Mouse (Mus musculus): ENCODE data around the gene Smc5. TPM values are rescaled to one million over a fixed set of nuclear protein-coding genes. Genes with fewer than 3 reads are reported as not detected.

The Smc5 gene
- 27.5 and 33.4 TPM in 2 replicates for polyA plus RNA-seq (2014; fragmentation: Nextera tagmentation; extraction: Ambion mirVana)

DNA sequence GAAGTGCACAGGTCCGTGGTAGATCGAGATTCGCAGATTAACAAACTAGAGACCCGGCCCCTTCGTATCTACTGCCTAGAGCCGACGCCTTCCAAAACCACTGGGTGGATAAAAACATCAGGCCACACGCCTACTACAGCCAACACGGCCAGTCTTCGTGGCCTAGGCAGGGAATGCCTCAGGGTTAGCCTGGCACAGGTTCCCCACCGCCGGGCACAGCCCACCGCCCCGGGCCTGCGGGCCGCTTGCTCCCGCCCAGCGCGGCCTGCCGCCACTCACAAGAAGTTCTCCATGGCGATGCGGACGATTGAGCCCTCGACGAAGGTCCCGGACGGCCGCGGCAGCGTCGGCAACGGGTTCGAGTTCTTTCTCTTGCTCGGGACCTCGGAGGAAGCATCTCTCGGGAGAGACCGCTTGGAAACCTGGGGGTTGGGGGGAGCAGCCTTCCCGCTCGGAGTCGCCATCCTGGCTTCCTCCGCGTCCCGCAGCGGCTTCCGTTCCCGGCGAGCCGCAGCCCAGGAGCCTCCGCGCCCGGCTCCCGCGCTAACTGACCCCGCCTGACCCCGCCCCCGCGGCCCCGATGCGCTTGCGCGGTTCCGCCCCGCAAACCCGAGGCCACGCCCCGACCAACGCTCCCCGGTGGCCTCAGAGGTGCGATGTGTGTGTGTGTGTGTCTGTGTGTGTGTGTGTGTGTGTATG, at the start of gene Smc5:
Gene Smc5 (minus strand): TSS at position 543 of the 699 bp plus-strand sequence.
- WGBS, result under 1% methylated on average over 67 of the region's 69 CpGs
- DNase-seq (ENCODE audit: low spot score) (peak; percentile 83), ATAC-seq (peak; percentile 97)
- Histone ChIP-seq H3K36me3 (ENCODE audit: control insufficient read depth, insufficient read depth, low read length) (peaks cover 4% of the 10 kb centered on the region; the same call in 1 of the 2 replicates), H3K27me3 (replicated peaks; ENCODE audit: control insufficient read depth, insufficient read depth, low read length) (no peaks in the 10 kb centered on the region), H3K9me3 (replicated peaks; ENCODE audit: control insufficient read depth, low read length) (no peaks in the 10 kb centered on the region), H3K4me1 (ENCODE audit: control insufficient read depth, insufficient read depth, low read length) (peaks cover 8% of the 10 kb centered on the region), H3K4me3 (ENCODE audit: low read depth, low read length) (peak within 1 kb of the TSS; percentile 85), H3K4me2 (ENCODE audit: low read length) (peak within 1 kb of the TSS; percentile 57), H3K27ac (ENCODE audit: low read depth, low read length) (0 out of 2 replicates have a peak within 1 kb of the TSS, but pooled peaks have one; percentile 44), H3K9ac (ENCODE audit: low read length) (peak within 1 kb of the TSS; percentile 89)

DNA sequence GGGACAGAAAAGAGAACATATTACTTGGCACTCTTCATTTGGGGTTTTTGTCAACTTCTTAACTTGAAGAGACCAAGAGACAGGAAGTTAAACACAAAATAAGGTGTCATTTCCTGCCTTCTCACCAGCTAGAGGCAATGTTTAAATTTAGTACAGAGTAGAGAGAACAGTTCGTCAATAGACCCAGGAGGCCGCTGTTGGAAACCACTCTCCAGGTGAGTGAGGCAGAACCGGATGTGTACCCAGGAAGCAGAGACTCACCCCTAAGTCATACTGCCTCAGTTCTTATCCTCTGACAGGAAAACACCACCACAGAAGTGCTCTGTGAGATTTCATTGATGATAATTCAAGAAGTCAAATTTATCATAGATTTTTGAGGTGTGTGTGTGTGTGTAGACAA, 49.4 kb upstream of the Smc5 start:
- Histone ChIP-seq H3K4me1 (ENCODE audit: control insufficient read depth, insufficient read depth, low read length) (no peaks in the 10 kb centered on the region), H3K36me3 (ENCODE audit: control insufficient read depth, insufficient read depth, low read length) (no peaks in the 10 kb centered on the region), H3K9ac (ENCODE audit: low read length) (no peak overlapping the region), H3K9me3 (replicated peaks; ENCODE audit: control insufficient read depth, low read length) (no peaks in the 10 kb centered on the region), H3K4me3 (ENCODE audit: low read depth, low read length) (no peak overlapping the region), H3K4me2 (ENCODE audit: low read length) (no peak overlapping the region), H3K27ac (ENCODE audit: low read depth, low read length) (no peak overlapping the region), H3K27me3 (replicated peaks; ENCODE audit: control insufficient read depth, insufficient read depth, low read length) (no peaks in the 10 kb centered on the region)
- DNase-seq (ENCODE audit: low spot score) (no peak), ATAC-seq (no peak)
- 96% methylated on average over 3 of the region's 3 CpGs for WGBS

DNA sequence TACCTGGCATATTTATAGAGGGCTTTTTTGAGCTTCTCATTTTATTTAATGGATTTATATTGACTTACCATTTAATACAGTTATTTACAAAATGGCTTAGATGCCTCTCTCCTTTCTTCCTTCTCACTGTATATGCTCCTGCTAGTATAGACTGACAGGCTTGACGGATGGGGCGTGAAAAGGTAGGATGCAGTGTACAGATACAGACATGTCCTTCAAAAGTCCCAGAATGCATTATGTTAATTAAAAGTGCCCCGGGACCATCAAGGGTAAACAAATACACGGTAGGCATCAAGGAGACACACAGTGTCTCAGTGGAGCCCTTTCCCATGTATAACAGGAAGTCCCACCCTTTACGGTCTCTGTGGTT, 44.3 kb upstream of the Smc5 start:
- no peak overlapping the region for H3K27ac ChIP-seq (ENCODE audit: low read depth, low read length)
- 85% methylated on average over 5 of the region's 5 CpGs for WGBS
- H3K4me1 ChIP-seq (ENCODE audit: control insufficient read depth, insufficient read depth, low read length), result no peaks in the 10 kb centered on the region
- H3K4me3 ChIP-seq (ENCODE audit: low read depth, low read length), result no peak overlapping the region
- H3K27me3 ChIP-seq (replicated peaks; ENCODE audit: control insufficient read depth, insufficient read depth, low read length), result no peaks in the 10 kb centered on the region
- no peak overlapping the region for H3K9ac ChIP-seq (ENCODE audit: low read length)
- ATAC-seq (no peak), DNase-seq (ENCODE audit: low spot score) (no peak)
- no peaks in the 10 kb centered on the region for H3K9me3 ChIP-seq (replicated peaks; ENCODE audit: control insufficient read depth, low read length)
- no peaks in the 10 kb centered on the region for H3K36me3 ChIP-seq (ENCODE audit: control insufficient read depth, insufficient read depth, low read length)
- H3K4me2 ChIP-seq (ENCODE audit: low read length), result no peak overlapping the region

DNA sequence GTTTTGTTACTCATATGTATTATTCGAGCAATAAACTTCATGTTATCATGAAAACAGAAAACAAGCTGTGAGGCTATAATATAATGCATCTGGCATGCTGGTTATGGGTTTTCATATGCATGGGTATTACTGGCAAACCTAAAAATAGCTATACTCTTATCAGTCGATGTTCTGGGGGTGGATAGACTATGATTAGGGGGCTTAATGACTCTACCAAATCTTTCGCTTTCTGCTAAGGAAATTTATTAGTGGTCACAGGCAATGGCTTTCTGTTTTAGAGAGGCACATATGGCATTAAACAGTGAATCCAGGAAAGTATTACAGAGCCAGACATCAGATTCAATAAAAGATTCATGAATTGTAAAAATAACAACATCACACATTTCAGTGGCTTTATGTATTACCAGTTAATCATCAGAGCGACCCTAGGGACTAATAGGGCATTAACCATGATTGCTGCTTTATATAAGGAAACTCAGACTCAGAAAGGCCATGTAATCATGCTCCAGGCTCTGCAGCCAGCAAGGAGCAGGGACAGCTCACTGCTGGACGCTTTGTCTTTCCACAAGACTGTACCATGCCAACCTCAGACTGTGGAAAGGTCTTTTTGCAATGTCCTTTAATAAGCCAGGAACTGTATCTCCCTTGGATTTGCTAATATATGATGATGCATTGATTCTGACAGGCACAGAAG, 43.7 kb upstream of the Smc5 start:
- ATAC-seq (no peak), DNase-seq (ENCODE audit: low spot score) (no peak)
- no peak overlapping the region for H3K27ac ChIP-seq (ENCODE audit: low read depth, low read length)
- 83% methylated on average over 5 of the region's 5 CpGs for WGBS
- H3K27me3 ChIP-seq (replicated peaks; ENCODE audit: control insufficient read depth, insufficient read depth, low read length), result no peaks in the 10 kb centered on the region
- no peak overlapping the region for H3K4me2 ChIP-seq (ENCODE audit: low read length)
- H3K9ac ChIP-seq (ENCODE audit: low read length), result no peak overlapping the region
- no peak overlapping the region for H3K4me3 ChIP-seq (ENCODE audit: low read depth, low read length)
- H3K9me3 ChIP-seq (replicated peaks; ENCODE audit: control insufficient read depth, low read length), result no peaks in the 10 kb centered on the region
- H3K4me1 ChIP-seq (ENCODE audit: control insufficient read depth, insufficient read depth, low read length), result no peaks in the 10 kb centered on the region
- no peaks in the 10 kb centered on the region for H3K36me3 ChIP-seq (ENCODE audit: control insufficient read depth, insufficient read depth, low read length)

DNA sequence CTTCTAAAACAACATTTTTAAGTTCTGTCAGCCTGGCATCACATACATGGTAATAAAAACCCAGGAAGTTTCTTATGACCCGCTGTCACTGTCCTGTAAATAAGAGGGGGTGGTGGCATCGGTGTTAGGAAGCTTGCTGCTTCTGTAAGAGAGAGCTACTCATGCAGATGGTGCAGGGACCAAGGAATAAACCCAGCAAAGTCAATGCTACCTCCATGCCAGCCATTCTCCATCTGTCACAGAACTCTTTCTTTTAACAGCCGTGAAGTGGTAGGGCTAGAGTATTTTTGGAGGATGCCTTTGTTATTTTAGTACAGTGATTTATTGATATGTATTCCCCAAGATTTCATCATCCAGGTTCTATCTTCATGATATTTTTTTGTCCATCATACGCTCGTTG, 43.2 kb upstream of the Smc5 start:
- no peak for DNase-seq (ENCODE audit: low spot score)
- Histone ChIP-seq H3K36me3 (ENCODE audit: control insufficient read depth, insufficient read depth, low read length) (no peaks in the 10 kb centered on the region), H3K9me3 (replicated peaks; ENCODE audit: control insufficient read depth, low read length) (no peaks in the 10 kb centered on the region), H3K27ac (ENCODE audit: low read depth, low read length) (no peak overlapping the region), H3K4me2 (ENCODE audit: low read length) (no peak overlapping the region), H3K27me3 (replicated peaks; ENCODE audit: control insufficient read depth, insufficient read depth, low read length) (no peaks in the 10 kb centered on the region), H3K4me1 (ENCODE audit: control insufficient read depth, insufficient read depth, low read length) (no peaks in the 10 kb centered on the region), H3K9ac (ENCODE audit: low read length) (no peak overlapping the region), H3K4me3 (ENCODE audit: low read depth, low read length) (no peak overlapping the region)
- no peak for ATAC-seq
- 90% methylated on average over 5 of the region's 5 CpGs for WGBS

DNA sequence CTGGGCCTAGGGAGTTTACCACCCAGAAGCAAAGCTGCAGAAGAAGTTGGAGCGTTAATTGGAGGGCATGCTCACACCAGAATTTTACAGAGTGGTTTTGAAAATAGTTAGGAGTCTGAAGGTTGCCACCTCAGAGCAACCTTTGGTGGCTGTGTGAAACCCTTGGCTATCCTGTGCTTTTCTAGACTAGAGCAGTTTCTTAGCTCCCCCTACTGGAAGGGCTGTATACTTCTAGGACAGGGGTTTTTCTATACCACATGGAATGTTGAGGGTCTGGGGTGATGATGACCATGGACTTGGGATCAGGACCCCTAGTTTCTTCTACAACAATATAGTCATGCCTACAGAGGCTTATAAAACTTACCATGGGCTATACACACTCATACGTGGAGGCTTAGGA, 36.3 kb upstream of the Smc5 start:
- H3K9ac ChIP-seq (ENCODE audit: low read length), result no peak overlapping the region
- DNase-seq (ENCODE audit: low spot score) (no peak), ATAC-seq (no peak)
- no peaks in the 10 kb centered on the region for H3K9me3 ChIP-seq (replicated peaks; ENCODE audit: control insufficient read depth, low read length)
- 81% methylated on average over 2 of the region's 2 CpGs for WGBS
- H3K27me3 ChIP-seq (replicated peaks; ENCODE audit: control insufficient read depth, insufficient read depth, low read length), result no peaks in the 10 kb centered on the region
- no peak overlapping the region for H3K4me2 ChIP-seq (ENCODE audit: low read length)
- no peak overlapping the region for H3K27ac ChIP-seq (ENCODE audit: low read depth, low read length)
- no peaks in the 10 kb centered on the region for H3K36me3 ChIP-seq (ENCODE audit: control insufficient read depth, insufficient read depth, low read length)
- H3K4me1 ChIP-seq (ENCODE audit: control insufficient read depth, insufficient read depth, low read length), result no peaks in the 10 kb centered on the region
- H3K4me3 ChIP-seq (ENCODE audit: low read depth, low read length), result no peak overlapping the region

DNA sequence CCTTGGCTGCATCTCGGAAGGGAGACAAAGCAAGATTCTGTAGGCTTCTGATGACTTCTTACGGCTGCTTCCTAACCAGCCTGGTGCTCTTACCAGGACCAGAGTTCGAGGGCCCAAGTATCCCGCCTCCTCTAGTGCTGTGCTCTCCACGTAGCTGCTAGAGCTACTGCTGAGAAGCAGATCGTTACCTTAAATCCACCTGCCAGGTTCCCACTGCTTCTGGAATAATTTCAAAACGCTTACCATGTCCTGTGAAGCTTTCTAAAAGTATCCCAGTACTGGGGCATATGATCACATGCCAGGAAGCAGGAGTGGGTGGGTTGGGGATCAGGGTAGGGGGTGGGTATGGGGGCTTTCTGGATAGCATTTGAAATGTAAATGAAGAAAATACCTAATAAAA, 33.0 kb upstream of the Smc5 start:
- Histone ChIP-seq H3K9ac (ENCODE audit: low read length) (no peak overlapping the region), H3K4me3 (ENCODE audit: low read depth, low read length) (no peak overlapping the region), H3K36me3 (ENCODE audit: control insufficient read depth, insufficient read depth, low read length) (no peaks in the 10 kb centered on the region), H3K27me3 (replicated peaks; ENCODE audit: control insufficient read depth, insufficient read depth, low read length) (no peaks in the 10 kb centered on the region), H3K27ac (ENCODE audit: low read depth, low read length) (no peak overlapping the region), H3K4me1 (ENCODE audit: control insufficient read depth, insufficient read depth, low read length) (no peaks in the 10 kb centered on the region), H3K9me3 (replicated peaks; ENCODE audit: control insufficient read depth, low read length) (no peaks in the 10 kb centered on the region), H3K4me2 (ENCODE audit: low read length) (no peak overlapping the region)
- DNase-seq (ENCODE audit: low spot score) (no peak), ATAC-seq (no peak)
- WGBS, result 82% methylated on average over 7 of the region's 7 CpGs

DNA sequence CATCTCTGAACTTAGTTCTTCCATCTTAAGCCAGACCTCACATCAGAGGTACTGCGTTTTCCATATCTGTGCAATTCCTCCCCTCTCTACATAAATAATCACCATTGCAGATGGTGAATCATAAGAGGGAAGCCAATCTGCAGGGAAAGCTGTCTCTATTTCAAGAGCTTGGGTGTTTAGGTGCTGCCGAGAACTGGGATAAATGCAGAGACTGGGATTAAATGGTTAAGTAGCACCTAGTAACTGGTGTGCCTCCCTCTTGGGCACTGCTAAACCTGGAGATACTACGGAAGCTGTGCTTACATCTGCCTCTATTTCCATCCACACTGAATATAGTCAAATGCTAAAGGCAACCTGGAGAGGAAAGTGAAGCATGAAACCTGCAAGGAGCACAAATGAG, 26.3 kb upstream of the Smc5 start:
- Histone ChIP-seq H3K27me3 (replicated peaks; ENCODE audit: control insufficient read depth, insufficient read depth, low read length) (no peaks in the 10 kb centered on the region), H3K27ac (ENCODE audit: low read depth, low read length) (no peak overlapping the region), H3K4me1 (ENCODE audit: control insufficient read depth, insufficient read depth, low read length) (no peaks in the 10 kb centered on the region), H3K9ac (ENCODE audit: low read length) (no peak overlapping the region), H3K4me3 (ENCODE audit: low read depth, low read length) (no peak overlapping the region), H3K4me2 (ENCODE audit: low read length) (no peak overlapping the region), H3K9me3 (replicated peaks; ENCODE audit: control insufficient read depth, low read length) (no peaks in the 10 kb centered on the region), H3K36me3 (ENCODE audit: control insufficient read depth, insufficient read depth, low read length) (no peaks in the 10 kb centered on the region)
- 80% methylated on average over 3 of the region's 3 CpGs for WGBS
- ATAC-seq (no peak), DNase-seq (ENCODE audit: low spot score) (no peak)

DNA sequence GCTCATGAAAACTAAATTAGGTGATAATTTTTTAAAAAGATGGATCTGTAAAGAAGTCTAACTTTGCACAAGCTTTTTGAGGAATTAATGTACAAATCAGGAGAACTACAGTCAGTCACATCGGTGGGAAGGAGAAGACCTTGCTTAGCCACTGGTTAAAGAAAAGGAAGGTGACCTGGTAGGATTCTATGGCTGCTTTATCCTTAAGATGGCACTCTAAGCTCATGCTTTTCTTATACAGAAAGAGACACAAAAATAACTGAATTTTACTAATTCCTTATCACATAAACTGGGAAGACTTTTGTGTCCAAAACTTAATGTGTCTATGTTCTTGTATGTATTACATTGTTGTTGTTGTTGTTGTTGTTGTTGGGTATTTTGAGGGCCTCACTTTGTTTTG, 25.2 kb upstream of the Smc5 start:
- H3K9me3 ChIP-seq (replicated peaks; ENCODE audit: control insufficient read depth, low read length), result no peaks in the 10 kb centered on the region
- H3K27ac ChIP-seq (ENCODE audit: low read depth, low read length), result no peak overlapping the region
- no peak overlapping the region for H3K4me2 ChIP-seq (ENCODE audit: low read length)
- no peak overlapping the region for H3K4me3 ChIP-seq (ENCODE audit: low read depth, low read length)
- H3K4me1 ChIP-seq (ENCODE audit: control insufficient read depth, insufficient read depth, low read length), result no peaks in the 10 kb centered on the region
- no peak for DNase-seq (ENCODE audit: low spot score)
- 93% methylated on average over 1 of the region's 1 CpGs for WGBS
- H3K36me3 ChIP-seq (ENCODE audit: control insufficient read depth, insufficient read depth, low read length), result no peaks in the 10 kb centered on the region
- no peaks in the 10 kb centered on the region for H3K27me3 ChIP-seq (replicated peaks; ENCODE audit: control insufficient read depth, insufficient read depth, low read length)
- no peak overlapping the region for H3K9ac ChIP-seq (ENCODE audit: low read length)
- ATAC-seq, result no peak

Data from forebrain, embryonic 14.5 days (tissue).